Mouse (Mus musculus): ENCODE data around the gene Slc10a3. TPM values are rescaled to one million over a fixed set of nuclear protein-coding genes. Genes with fewer than 3 reads are reported as not detected.

Slc10a3 gene
- total and polyA plus RNA-seq, 3 experiments = 16.9 to 27.8 (median 27.3) TPM

Other genes starting within 250 kb of the Slc10a3 start
- not detected for gene Opn1mw, start 245.9 kb downstream of the Slc10a3 start, total RNA-seq (2021)
- not detected in 2 replicates for gene Opn1mw, start 245.9 kb downstream of the Slc10a3 start, polyA plus RNA-seq (2012; rRNA removed)
- gene Mecp2, start 238.0 kb downstream of the Slc10a3 start, total RNA-seq (2021) = 10 to 100 TPM; 31.3 to 34.8 TPM
- gene Mecp2, start 238.0 kb downstream of the Slc10a3 start, polyA plus RNA-seq (2012; rRNA removed) = 3.7 and 4.7 TPM in 2 replicates
- not detected for gene Tex28, start 205.5 kb downstream of the Slc10a3 start, total RNA-seq (2021)
- gene Tex28, start 205.5 kb downstream of the Slc10a3 start, polyA plus RNA-seq (2012; rRNA removed) = not detected in 2 replicates
- gene Tktl1, start 196.1 kb downstream of the Slc10a3 start, total RNA-seq (2021) = not detected
- not detected in 2 replicates for gene Tktl1, start 196.1 kb downstream of the Slc10a3 start, polyA plus RNA-seq (2012; rRNA removed)
- 100 to 1,000 TPM; 120 to 195 TPM for gene Flna, start 123.5 kb downstream of the Slc10a3 start, total RNA-seq (2021)
- gene Flna, start 123.5 kb downstream of the Slc10a3 start, polyA plus RNA-seq (2012; rRNA removed) = 134 and 139 TPM in 2 replicates
- gene Emd, start 118.7 kb downstream of the Slc10a3 start, total RNA-seq (2021) = 100 to 1,000 TPM in 1 of 2 experiments, 10 to 100 TPM in 1; 53.9 to 170 TPM
- gene Emd, start 118.7 kb downstream of the Slc10a3 start, polyA plus RNA-seq (2012; rRNA removed) = 68.7 and 74.1 TPM in 2 replicates
- gene Rpl10, start 102.5 kb downstream of the Slc10a3 start, total RNA-seq (2021) = 100 to 1,000 TPM; 220 to 443 TPM
- gene Rpl10, start 102.5 kb downstream of the Slc10a3 start, polyA plus RNA-seq (2012; rRNA removed) = 692 and 707 TPM in 2 replicates
- gene Taz, start 91.4 kb downstream of the Slc10a3 start, total RNA-seq (2021) = 10 to 100 TPM; 56.6 to 74.2 TPM
- gene Taz, start 91.4 kb downstream of the Slc10a3 start, polyA plus RNA-seq (2012; rRNA removed) = 126 and 136 TPM in 2 replicates
- 10 to 100 TPM; 13.1 to 13.5 TPM for gene Dnase1l1, start 91.0 kb downstream of the Slc10a3 start, total RNA-seq (2021)
- 7.5 and 9.5 TPM in 2 replicates for gene Dnase1l1, start 91.0 kb downstream of the Slc10a3 start, polyA plus RNA-seq (2012; rRNA removed)
- gene Atp6ap1, start 76.3 kb downstream of the Slc10a3 start, total RNA-seq (2021) = 100 to 1,000 TPM; 262 to 281 TPM
- 358 and 481 TPM in 2 replicates for gene Atp6ap1, start 76.3 kb downstream of the Slc10a3 start, polyA plus RNA-seq (2012; rRNA removed)
- gene Gdi1, start 68.4 kb downstream of the Slc10a3 start, total RNA-seq (2021) = 100 to 1,000 TPM; 252 TPM
- gene Gdi1, start 68.4 kb downstream of the Slc10a3 start, polyA plus RNA-seq (2012; rRNA removed) = 160 and 195 TPM in 2 replicates
- gene Fam50a, start 60.3 kb downstream of the Slc10a3 start, total RNA-seq (2021) = 10 to 100 TPM; 61.5 to 87.6 TPM
- 23.8 and 28.3 TPM in 2 replicates for gene Fam50a, start 60.3 kb downstream of the Slc10a3 start, polyA plus RNA-seq (2012; rRNA removed)
- 10 to 100 TPM in 1 of 2 experiments, 1 to 10 TPM in 1; 7.2 to 12.0 TPM for gene Plxna3, start 44.3 kb downstream of the Slc10a3 start, total RNA-seq (2021)
- 13.5 and 19.9 TPM in 2 replicates for gene Plxna3, start 44.3 kb downstream of the Slc10a3 start, polyA plus RNA-seq (2012; rRNA removed)
- gene Lage3, start 19.7 kb downstream of the Slc10a3 start, total RNA-seq (2021) = 10 to 100 TPM; 47.4 to 56.2 TPM
- gene Lage3, start 19.7 kb downstream of the Slc10a3 start, polyA plus RNA-seq (2012; rRNA removed) = 31.4 and 44.2 TPM in 2 replicates
- 10 to 100 TPM; 64.3 to 67.5 TPM for gene Ubl4a, start 131 bp downstream of the Slc10a3 start, total RNA-seq (2021)
- gene Ubl4a, start 131 bp downstream of the Slc10a3 start, polyA plus RNA-seq (2012; rRNA removed) = 31.3 and 37.0 TPM in 2 replicates
- 10 to 100 TPM; 25.1 to 36.6 TPM for gene Fam3a, start 19.9 kb upstream of the Slc10a3 start, total RNA-seq (2021)
- 48.8 and 51.3 TPM in 2 replicates for gene Fam3a, start 19.9 kb upstream of the Slc10a3 start, polyA plus RNA-seq (2012; rRNA removed)
- 100 to 1,000 TPM in 1 of 2 experiments, 10 to 100 TPM in 1; 61.8 to 103 TPM for gene Ikbkg, start 19.9 kb upstream of the Slc10a3 start, total RNA-seq (2021)
- gene Ikbkg, start 19.9 kb upstream of the Slc10a3 start, polyA plus RNA-seq (2012; rRNA removed) = 13.7 and 17.3 TPM in 2 replicates
- gene G6pdx, start 55.8 kb upstream of the Slc10a3 start, total RNA-seq (2021) = 100 to 1,000 TPM; 169 to 217 TPM
- gene G6pdx, start 55.8 kb upstream of the Slc10a3 start, polyA plus RNA-seq (2012; rRNA removed) = 55.0 and 66.1 TPM in 2 replicates
- not detected for gene Gm6880, start 108.0 kb upstream of the Slc10a3 start, total RNA-seq (2021)
- not detected in 2 replicates for gene Gm6880, start 108.0 kb upstream of the Slc10a3 start, polyA plus RNA-seq (2012; rRNA removed)
- not detected for gene Olfr1326-ps1, start 201.5 kb upstream of the Slc10a3 start, total RNA-seq (2021)
- not detected in 2 replicates for gene Olfr1326-ps1, start 201.5 kb upstream of the Slc10a3 start, polyA plus RNA-seq (2012; rRNA removed)
- gene Olfr1325, start 219.3 kb upstream of the Slc10a3 start, total RNA-seq (2021) = not detected
- gene Olfr1325, start 219.3 kb upstream of the Slc10a3 start, polyA plus RNA-seq (2012; rRNA removed) = not detected in 2 replicates